Mouse (Mus musculus) adrenal gland, postnatal 36 days (tissue): ENCODE measurements around the gene Jund. TPM values are rescaled to one million over a fixed set of nuclear protein-coding genes. Genes with fewer than 3 reads are reported as not detected.
A peak's percentile ranks its signal among the peaks of the same experiment; 100 is the strongest.

Source experiments
- DNase-seq, 2 experiments: peaks; one replicate each; pipeline ENCODE4 v3.0.0; 2021; ENCODE audit warnings: mixed read lengths in 1 of 2
- long read RNA-seq, 2 experiments: library from polyadenylated mRNA; stranded (forward); transcript quantifications; one replicate each; pipeline ENCODE4 v2.0.0; 2021; ENCODE audit warnings: borderline sequencing depth in 2 of 2
- total RNA-seq, 2 experiments: library from RNA; stranded (reverse); gene quantifications; 2 replicates each; pipeline ENCODE4 v1.2.3; 2021

The Jund gene
- total RNA-seq: 100 to 1,000 TPM; 219 to 227 TPM
- long read RNA-seq, experiment 1, transcript Jund-201 (1 exons, 1,668 nt): major isoform, 715 of 715 reads
- long read RNA-seq, experiment 1, partial matches to known transcripts: 0 of 715 reads
- long read RNA-seq, experiment 1, other reads (novel, unspliced or antisense): 0 of 715 reads
- long read RNA-seq, experiment 2, transcript Jund-201 (1 exons, 1,668 nt): major isoform, 256 of 256 reads
- long read RNA-seq, experiment 2, partial matches to known transcripts: 0 of 256 reads
- long read RNA-seq, experiment 2, other reads (novel, unspliced or antisense): 0 of 256 reads

DNA sequence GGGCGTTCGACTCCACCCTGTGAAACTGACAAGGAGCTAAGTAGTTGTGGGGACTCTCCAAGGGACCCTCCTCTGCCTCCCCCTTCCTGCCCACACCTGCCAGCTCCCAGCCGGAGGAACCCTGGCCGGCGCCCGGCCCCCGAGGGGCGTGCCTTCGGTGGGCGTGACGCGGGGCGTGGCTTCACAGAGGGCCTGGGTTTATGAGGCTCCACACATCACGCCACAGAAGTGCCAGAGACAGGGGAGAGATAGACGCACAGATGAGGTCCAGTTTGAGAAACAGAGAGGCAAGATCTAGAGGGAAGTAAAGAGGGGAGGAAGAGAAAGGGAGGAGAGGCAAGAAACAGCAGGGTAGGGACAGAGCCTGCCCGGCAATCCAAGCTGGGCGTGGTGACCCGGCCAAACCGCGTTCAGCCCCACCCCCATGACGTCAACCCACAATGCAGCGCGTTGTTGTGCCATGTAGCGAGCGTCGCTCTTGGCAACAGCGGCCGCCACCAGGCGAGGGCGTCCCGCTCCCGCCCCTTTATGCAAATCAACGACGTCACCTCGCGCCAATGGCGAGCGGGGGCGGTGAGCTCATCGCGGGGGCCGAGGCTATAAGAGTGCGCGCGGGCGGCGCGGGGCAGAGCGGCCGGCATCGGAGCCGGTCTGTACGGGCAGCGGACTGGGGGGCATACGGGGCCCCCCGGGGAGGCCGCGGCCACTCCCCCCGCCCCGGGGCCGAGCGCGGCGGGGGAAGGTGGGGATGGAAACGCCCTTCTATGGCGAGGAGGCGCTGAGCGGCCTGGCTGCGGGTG is at the start of gene Jund:
Jund (plus strand) TSS at position 640 of the 800 bp plus-strand sequence.
- DNase-seq: peak; percentile 99 to 100

DNA sequence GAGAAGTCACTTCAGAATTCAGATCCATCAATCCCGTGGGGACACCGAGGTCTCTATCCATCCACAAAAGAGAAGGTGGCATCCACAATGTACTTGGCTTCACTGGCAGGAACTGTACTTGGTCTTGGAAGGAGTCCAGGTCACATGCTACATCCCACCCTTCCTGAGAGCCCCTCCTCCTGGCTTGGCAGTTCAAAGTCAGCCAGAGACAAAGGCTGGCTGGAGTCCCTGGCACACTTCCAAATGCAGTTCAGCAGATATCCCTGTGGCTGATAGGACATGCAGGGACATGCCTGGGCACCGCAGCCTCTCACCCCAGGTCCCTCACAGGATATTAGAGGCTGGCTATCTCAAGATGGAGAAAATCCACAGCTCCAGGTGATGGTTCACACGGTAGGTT is 49.4 kb upstream of the Jund start:
- peak; percentile 91 to 92 for DNase-seq

GRCm38 (mm10) chr8:70650351-70650750 is 48.4 kb upstream of the Jund start:
- DNase-seq: no peak

GRCm38 (mm10) chr8:70653226-70653625 is 45.5 kb upstream of the Jund start:
- peak; percentile 78 to 80 for DNase-seq

DNA sequence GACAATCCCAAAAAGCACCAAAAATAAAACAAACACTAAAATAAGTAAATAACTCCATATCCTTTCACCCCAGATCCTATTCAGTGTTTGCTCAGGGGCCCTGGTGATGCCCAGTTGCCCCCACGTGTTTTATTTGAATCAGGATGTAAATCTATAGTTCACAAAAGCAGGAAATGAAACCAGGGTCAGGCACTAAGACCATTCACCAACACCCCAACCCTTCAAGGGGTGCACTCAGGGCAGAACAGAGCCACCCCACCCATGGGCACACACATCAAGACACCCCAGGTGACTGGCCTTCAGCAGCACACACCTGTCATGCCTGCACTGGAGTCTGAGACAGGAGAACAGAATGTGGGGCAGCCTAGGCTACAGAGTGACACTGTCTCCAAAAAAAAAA is 44.6 kb upstream of the Jund start:
- DNase-seq: no peak

- DNase-seq: no peak
Observed at GRCm38 (mm10) chr8:70655469-70655868, 43.3 kb upstream of the Jund start.

DNA sequence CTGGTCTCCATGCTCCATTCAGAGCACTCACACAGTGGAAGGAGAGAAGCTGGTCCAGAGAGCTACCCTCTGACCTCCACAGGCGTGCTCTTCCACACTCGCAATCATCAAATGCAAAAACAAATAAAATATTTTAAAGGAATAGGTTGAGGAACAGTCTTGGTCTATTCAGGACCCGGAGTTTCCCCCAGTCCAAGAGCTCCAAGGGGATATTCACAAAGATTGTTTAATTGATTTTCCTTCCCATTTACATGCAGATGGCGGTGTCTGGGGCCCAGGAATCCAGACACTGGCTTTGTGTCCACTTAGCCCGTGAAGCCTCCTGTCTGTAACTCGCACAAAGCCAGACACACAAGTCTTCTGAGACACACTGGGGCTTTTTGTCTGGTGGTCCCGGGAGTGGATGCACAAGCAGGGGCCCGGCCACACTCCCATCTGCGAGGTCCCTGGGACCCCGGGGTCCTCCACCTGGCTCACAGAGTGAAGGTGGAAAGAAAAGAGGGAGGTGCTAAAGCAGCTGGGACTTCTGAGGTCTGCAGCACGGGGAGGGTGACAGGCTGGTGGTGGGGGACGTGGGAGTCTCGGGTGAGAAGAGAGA is 42.5 kb upstream of the Jund start:
- DNase-seq: no peak

GRCm38 (mm10) chr8:70657214-70657613 is 41.5 kb upstream of the Jund start:
- DNase-seq: no peak

- DNase-seq: peak; percentile 77 to 86
Observed at GRCm38 (mm10) chr8:70657739-70658138, 41.0 kb upstream of the Jund start.

DNA sequence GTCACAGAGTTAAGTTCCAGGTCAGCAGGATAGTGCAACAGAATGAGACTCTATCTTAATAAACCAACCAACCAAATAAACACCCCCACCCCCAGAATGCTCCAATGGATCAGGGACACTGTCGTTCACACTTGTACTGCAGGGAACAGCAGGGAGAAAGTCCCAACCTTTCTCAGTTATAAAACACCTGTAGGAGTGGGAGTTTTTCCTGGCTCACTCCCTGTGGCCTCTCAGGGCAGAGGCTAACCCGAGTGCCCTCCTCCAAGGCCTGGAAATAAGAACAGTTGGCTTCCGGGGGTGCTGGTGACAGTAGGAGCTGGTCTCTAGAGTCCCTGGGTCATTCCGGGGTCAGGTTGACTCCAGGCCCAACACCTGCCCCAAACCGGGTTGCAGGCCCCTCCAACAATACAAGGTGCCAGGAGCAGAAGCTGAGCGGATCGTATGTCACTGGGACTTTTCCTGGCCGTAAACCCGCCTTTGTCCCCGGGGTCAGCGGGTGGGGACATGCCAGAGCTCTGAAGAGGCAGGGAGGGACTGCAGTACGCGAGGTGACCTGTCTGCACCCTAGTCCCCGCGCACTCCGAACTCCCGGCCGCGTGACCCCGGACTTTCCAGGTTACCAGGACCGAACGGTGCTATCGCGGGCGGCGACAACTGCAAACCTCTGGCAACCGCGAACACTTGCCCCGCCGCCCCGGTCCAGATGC is 39.7 kb upstream of the Jund start:
- DNase-seq: no peak

DNA sequence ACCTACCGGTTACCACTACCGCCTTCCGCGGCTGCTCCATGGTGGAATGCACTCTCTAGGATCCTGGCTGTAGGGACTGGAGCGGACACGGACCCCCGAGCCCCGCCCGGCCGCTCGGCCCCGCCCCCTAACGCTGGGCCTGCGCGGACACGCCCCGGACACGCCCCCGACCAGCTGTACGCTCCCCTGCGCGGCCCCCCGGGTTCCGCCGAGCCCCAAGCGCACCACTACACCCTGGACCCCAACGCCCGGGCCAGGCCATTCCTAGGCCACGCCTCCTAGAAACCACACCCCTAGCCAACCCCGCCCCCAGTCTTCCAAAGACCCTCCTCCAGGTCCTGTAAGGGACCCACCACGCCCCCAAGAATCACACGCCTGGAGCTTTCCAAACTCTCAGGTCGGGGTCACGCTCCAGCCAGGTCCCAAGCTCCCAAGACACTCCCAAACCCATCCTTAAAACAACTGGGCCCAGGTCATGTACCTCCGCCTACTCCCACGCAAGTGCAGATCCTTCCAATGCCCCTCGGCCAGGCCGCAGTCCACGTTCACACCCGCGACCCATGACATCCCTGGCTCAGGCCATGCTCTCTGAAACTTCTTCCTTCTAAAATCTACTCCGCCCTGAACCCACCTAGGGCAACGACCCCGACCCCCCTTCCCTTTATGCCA is 39.0 kb upstream of the Jund start:
- DNase-seq: peak; percentile 94 to 97

DNA sequence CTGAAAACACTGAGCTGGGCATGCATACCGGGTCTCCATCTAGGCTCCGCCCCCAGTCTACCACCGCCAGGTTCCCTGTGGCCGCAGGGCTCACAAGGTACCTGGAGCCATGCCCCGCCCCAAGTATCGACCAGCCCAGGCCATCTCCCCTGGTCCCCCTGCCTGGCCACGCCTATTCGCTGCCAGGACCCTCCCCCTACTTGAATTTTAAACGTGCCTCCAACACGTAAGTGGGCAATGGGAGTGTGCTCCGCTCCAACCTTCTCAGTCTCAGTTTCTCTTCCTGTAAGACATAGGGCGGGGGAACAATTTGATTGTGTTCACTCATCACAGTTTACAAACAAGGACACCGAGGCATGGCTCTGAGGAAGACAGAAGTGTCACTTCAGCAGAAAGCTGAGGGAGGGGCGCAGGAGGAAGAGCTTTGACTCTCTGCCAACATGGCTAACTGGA is 38.5 kb upstream of the Jund start, which contains the start of gene Pgpep1:
Pgpep1 (minus strand) TSS at position 116 of the 453 bp plus-strand sequence.
- DNase-seq: peak in 1 of 2 experiments; percentile 51

- DNase-seq: no peak
Observed at GRCm38 (mm10) chr8:70663691-70664090, 35.1 kb upstream of the Jund start.

DNA sequence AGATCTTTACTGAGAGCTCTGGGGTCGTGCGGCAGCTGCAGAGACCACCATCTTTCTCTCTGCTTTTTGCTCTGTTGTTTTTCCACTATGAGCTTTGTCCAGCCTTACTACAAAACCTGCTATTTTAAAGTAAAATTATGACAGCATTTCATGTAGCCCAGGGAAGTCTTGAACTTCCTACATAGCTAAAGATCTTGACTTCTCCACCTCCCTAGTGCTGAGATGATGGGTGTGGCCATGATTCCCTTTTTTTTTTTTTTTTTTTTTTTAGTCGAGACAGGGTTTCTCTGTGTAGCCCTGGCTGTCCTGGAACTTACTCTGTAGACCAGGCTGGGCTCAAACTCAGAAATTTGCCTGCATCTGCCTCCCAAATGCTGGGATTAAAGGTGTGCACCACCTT is 34.1 kb upstream of the Jund start:
- no peak for DNase-seq

GRCm38 (mm10) chr8:70665599-70665998 is 33.1 kb upstream of the Jund start:
- no peak for DNase-seq

- no peak for DNase-seq
Observed at GRCm38 (mm10) chr8:70667071-70667470, 31.7 kb upstream of the Jund start.

GRCm38 (mm10) chr8:70671615-70672324 is 27.0 kb upstream of the Jund start:
- DNase-seq: no peak

DNA sequence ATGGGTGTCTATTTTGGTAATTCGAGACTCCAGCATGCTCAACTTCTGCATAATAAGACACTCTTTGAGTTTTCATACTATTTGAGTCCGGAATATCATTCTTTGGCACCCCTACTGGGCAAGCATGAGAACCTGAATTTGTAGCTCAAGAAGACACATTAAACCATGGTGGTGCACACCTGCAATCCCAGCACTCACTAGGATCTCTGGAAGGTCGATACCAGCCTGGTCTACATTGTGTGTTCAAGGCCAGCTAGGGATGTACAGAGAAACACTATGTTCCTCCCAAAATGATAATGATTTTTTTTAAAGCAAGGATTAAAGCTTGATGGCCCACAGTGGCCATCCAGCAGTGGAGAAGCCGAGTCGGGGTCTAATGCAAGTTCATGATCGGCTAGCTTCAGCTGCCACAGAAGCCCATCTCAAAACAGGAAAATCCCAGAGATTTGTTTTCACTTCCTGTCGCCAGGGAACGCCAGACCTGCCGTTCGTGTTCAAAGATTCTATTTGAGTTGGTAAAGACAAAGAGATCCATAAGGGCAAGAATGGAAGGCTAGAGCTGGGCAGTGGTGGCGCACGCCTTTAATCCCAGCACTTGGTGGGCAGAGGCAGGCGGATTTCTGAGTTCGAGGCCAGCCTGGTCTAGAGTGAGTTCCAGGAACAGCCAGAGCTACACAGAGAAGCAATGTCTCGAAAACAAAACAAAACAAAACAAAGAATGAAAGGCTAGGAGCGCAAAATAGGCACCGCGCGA is 26.2 kb upstream of the Jund start:
- no peak for DNase-seq

DNA sequence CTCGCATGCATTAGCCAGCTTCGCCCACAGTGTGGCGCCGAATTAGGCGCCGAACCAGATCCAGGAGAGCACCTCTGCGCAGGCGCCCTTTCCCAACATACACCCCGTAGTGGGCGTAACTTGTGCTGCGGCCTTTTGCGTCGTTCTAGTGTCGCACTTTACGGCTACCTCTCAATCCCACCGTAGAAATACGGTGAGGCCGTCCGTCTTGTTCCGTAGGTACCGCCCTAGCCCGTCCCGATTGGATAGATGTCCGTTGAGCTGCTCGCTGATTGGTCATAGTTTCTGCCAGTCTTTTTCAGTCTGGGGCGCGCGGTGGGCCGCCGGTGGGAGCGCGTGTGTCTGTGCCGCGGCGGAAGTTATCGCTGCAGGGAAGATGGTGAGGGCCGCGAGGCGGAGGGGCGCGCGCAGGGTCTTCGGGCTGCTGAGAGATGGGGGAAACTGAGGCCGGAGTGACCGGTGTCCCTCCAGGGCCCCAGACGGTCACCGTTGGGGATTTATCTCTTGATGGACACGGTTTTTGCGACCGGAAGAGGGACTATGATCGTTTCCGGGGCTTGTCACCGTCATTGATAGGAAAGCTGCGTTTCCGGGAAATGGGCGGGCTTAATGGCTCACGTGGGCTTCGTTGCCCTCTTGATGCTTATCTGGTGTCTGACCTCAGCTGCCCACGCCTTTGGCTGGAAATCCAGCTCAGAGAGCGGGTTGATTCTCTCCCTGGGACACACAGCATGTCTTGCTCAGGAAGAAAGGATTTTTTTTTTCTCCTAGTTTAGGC is 25.5 kb upstream of the Jund start, which contains the start of gene Lsm4:
Lsm4 (plus strand) TSS at position 170 of the 778 bp plus-strand sequence.
- peak; percentile 96 for DNase-seq
